ENCODE assay signal across 10 mouse cellular contexts in the genomic region with DNA sequence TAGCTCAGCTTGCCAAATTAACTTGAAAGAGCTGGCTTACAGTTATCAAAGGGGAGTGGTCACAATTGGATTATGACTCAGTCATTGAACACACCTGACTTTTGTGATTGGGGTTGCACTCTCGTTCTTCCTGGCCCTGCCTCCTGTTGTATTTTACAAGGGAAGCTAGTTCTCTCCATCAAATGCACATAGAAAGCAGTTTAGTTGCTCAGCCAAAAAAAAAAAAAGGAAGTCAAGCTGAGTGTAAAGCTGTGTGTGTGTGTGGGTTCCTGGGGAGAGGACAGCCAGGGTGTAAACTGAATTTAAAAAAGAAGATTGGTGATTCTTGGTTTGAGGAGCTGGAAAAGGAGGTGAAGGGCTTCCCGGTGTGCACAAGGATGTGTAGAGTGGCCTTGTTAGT. TPM values are rescaled to one million over a fixed set of nuclear protein-coding genes. Genes with fewer than 3 reads are reported as not detected.
A peak's percentile ranks its signal among the peaks of the same experiment; 100 is the strongest.
DNase-seq lines count a peak whose midpoint lies in the region; ATAC-seq and TF ChIP-seq lines count a peak whose summit lies in the region.
"Had no signal": no experiment of that assay in that cellular context is flagged by ENCODE, and none has a peak within 500 bp of the region (broad histone marks: within the 10 kb centered on the region; RNA-seq: fewer than 3 reads in every experiment).

No protein-coding gene starts in this region.

- no peak for DNase-seq in heart, postnatal 4 days
- DNase-seq in midbrain, postnatal 0 days (ENCODE audit: low spot score), result no peak
- DNase-seq in limb, embryonic 14.5 days (ENCODE audit: low spot score), result no peak
- no peak for DNase-seq in spleen, postnatal 4 days (ENCODE audit: low spot score in 2 of 2)
- DNase-seq in layer of hippocampus, postnatal 14 days (ENCODE audit: low spot score in 2 of 2), result no peak
- DNase-seq in embryo, embryonic 10.5 days (ENCODE audit: low spot score), result no peak
- DNase-seq: cerebellum, adult 9-11 months had no signal

- no peaks in the 10 kb centered on the region for H3K36me3 ChIP-seq in heart, embryonic 11.5 days (ENCODE audit: control insufficient read depth, insufficient read depth, low read length)
- H3K36me3 ChIP-seq in midbrain, postnatal 0 days (ENCODE audit: insufficient read depth, low read length), result no peaks in the 10 kb centered on the region
- H3K36me3 ChIP-seq in midbrain, embryonic 15.5 days (replicated peaks), result no peaks in the 10 kb centered on the region
- H3K36me3 ChIP-seq in limb, embryonic 14.5 days (ENCODE audit: control insufficient read depth, insufficient read depth, low read length), result no peaks in the 10 kb centered on the region

- no peaks in the 10 kb centered on the region for H3K9me3 ChIP-seq in heart, embryonic 11.5 days (replicated peaks; ENCODE audit: control insufficient read depth, low read length)
- H3K9me3 ChIP-seq in midbrain, postnatal 0 days (ENCODE audit: low read length), result no peaks in the 10 kb centered on the region
- no peaks in the 10 kb centered on the region for H3K9me3 ChIP-seq in midbrain, embryonic 15.5 days
- H3K9me3 ChIP-seq in limb, embryonic 14.5 days (ENCODE audit: control insufficient read depth, low read length), result no peaks in the 10 kb centered on the region

- H3K27ac ChIP-seq in heart, embryonic 11.5 days (ENCODE audit: low read depth, low read length), result no peak overlapping the region
- no peak overlapping the region for H3K27ac ChIP-seq in midbrain, postnatal 0 days (ENCODE audit: low read depth, low read length)
- no peak overlapping the region for H3K27ac ChIP-seq in midbrain, embryonic 15.5 days
- H3K27ac ChIP-seq in limb, embryonic 14.5 days (replicated peaks; ENCODE audit: low read depth, low read length), result no peak overlapping the region

- H3K27me3 ChIP-seq in heart, embryonic 11.5 days (ENCODE audit: control insufficient read depth, insufficient read depth, low read length), result no peaks in the 10 kb centered on the region
- no peaks in the 10 kb centered on the region for H3K27me3 ChIP-seq in midbrain, postnatal 0 days (ENCODE audit: insufficient read depth, low read length)
- H3K27me3 ChIP-seq in midbrain, embryonic 15.5 days (replicated peaks), result no peaks in the 10 kb centered on the region
- H3K27me3 ChIP-seq in limb, embryonic 14.5 days (ENCODE audit: control insufficient read depth, insufficient read depth, low read length), result no peaks in the 10 kb centered on the region

- 44% methylated on average over 2 of the region's 2 CpGs for WGBS in heart, embryonic 11.5 days (ENCODE audit: insufficient replicate concordance)
- WGBS in midbrain, postnatal 0 days, result 49% methylated on average over 2 of the region's 2 CpGs
- 36% methylated on average over 2 of the region's 2 CpGs for WGBS in midbrain, embryonic 15.5 days
- WGBS in limb, embryonic 14.5 days, result 33% methylated on average over 2 of the region's 2 CpGs

- H3K9ac ChIP-seq in heart, embryonic 11.5 days (ENCODE audit: low read depth, low read length), result no peak overlapping the region; the same call in 1 of the 2 replicates
- H3K9ac ChIP-seq in midbrain, postnatal 0 days (replicated peaks; ENCODE audit: low read length, poor library complexity, severe bottlenecking), result no peak overlapping the region
- no peak overlapping the region for H3K9ac ChIP-seq in midbrain, embryonic 15.5 days
- peak overlapping the region; percentile 52; the same call in 1 of the 2 replicates for H3K9ac ChIP-seq in limb, embryonic 14.5 days (ENCODE audit: low read depth, low read length, severe bottlenecking)

- TF ChIP-seq CTCF in midbrain, postnatal 0 days (IDR thresholded peaks at IDR 0.05), result no peak

- no peak for ATAC-seq in heart, embryonic 11.5 days (replicated peaks; ENCODE audit: insufficient number of reproducible peaks, low FRiP score, low TSS enrichment)
- ATAC-seq in midbrain, postnatal 0 days (ENCODE audit: low FRiP score), result no peak
- no peak for ATAC-seq in midbrain, embryonic 15.5 days (replicated peaks)
- no peak for ATAC-seq in limb, embryonic 14.5 days (ENCODE audit: low FRiP score, low read depth)
- ATAC-seq: activated CD4-positive, CD25-positive, alpha-beta regulatory T cell, adult 4 months had no signal

- no peak overlapping the region for H3K4me3 ChIP-seq in heart, embryonic 11.5 days (ENCODE audit: low read depth, low read length)
- H3K4me3 ChIP-seq in midbrain, postnatal 0 days (ENCODE audit: low read depth, low read length), result no peak overlapping the region
- no peak overlapping the region for H3K4me3 ChIP-seq in midbrain, embryonic 15.5 days
- H3K4me3 ChIP-seq in limb, embryonic 14.5 days (replicated peaks; ENCODE audit: low read length), result 0 out of 2 replicates have a peak overlapping the region, but pooled peaks have one; percentile 39

- peaks cover 13% of the 10 kb centered on the region for H3K4me1 ChIP-seq in heart, embryonic 11.5 days (ENCODE audit: control insufficient read depth, insufficient read depth, low read length)
- peaks cover 6% of the 10 kb centered on the region; the same call in 1 of the 2 replicates for H3K4me1 ChIP-seq in midbrain, postnatal 0 days (ENCODE audit: insufficient read depth, low read length)
- peaks cover 10% of the 10 kb centered on the region; the same call in 1 of the 2 replicates for H3K4me1 ChIP-seq in midbrain, embryonic 15.5 days
- peaks cover 11% of the 10 kb centered on the region; the same call in 1 of the 2 replicates for H3K4me1 ChIP-seq in limb, embryonic 14.5 days (ENCODE audit: control insufficient read depth, insufficient read depth, low read length)

- peak overlapping the region; percentile 84; the same call in 1 of the 2 replicates for H3K4me2 ChIP-seq in heart, embryonic 11.5 days
- H3K4me2 ChIP-seq in midbrain, postnatal 0 days (ENCODE audit: low read depth, low read length, poor library complexity, severe bottlenecking), result peak overlapping the region; percentile 66; the same call in 1 of the 2 replicates
- no peak overlapping the region for H3K4me2 ChIP-seq in midbrain, embryonic 15.5 days
- H3K4me2 ChIP-seq in limb, embryonic 14.5 days (replicated peaks; ENCODE audit: low read depth, low read length, severe bottlenecking), result peak overlapping the region; percentile 65

- TF ChIP-seq POLR2A in limb, embryonic 14.5 days (IDR thresholded peaks at IDR 0.05; ENCODE audit: borderline replicate concordance, extremely low read depth, insufficient read depth, insufficient read length), result no peak

RNA-seq across cellular contexts. Expression of gene Hacd4, which starts 0.8 kb away (rescaled TPM):
- 8.0 and 8.1 TPM in 2 replicates for polyA plus RNA-seq in heart, embryonic 11.5 days (2014; fragmentation: Nextera tagmentation; extraction: Ambion mirVana)
- total RNA-seq in heart, postnatal 4 days (2021), result 1 to 10 TPM; 4.7 to 4.8 TPM
- 2.6 and 4.7 TPM in 2 replicates for total RNA-seq in midbrain, postnatal 0 days (2014; rRNA removed)
- 3.7 and 4.1 TPM in 2 replicates for polyA plus RNA-seq in midbrain, postnatal 0 days (2015; fragmentation: Nextera tagmentation; extraction: Ambion mirVana)
- 3.9 TPM in 2 replicates for polyA plus RNA-seq in midbrain, embryonic 15.5 days (2015; fragmentation: Nextera tagmentation; extraction: Ambion mirVana)
- 3.4 and 3.6 TPM in 2 replicates for polyA plus RNA-seq in limb, embryonic 14.5 days (2012; rRNA removed)
- polyA plus RNA-seq in limb, embryonic 14.5 days (2014; fragmentation: Nextera tagmentation; extraction: Ambion mirVana), result 10.9 and 12.5 TPM in 2 replicates
- total RNA-seq in layer of hippocampus, postnatal 14 days (2021), result 1 to 10 TPM; 1.8 to 3.0 TPM
